Comparison of ENCODE assay signal across 15 mouse cellular contexts in the genomic region with DNA sequence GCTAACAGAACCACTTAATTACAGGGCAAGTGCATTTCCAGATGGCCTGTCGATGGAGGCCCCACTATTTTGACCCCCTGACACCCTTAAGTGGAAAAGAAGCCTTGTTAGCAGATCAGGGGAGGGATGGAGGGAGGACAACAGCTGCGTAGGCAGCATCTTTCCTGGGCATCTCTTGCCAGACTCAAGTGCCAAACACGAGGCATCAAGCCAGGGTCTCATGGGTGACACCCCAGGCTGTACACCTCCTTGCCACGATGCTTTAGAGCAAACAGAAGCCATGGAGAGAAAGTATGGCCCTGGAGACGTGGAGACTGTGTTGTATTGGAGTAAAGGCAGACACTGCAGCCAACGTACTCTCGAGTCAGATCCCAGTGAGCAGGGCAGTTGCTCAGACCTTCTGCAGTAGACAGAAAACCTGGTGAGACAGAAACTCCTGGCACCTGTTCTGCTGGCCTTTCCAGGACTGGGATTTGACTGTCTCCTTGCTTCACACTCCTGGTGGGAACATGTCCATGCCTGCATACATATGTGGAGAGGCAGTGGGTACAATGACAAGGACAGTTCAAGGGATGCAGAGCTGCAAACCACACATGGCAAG.
A peak's percentile ranks its signal among the peaks of the same experiment; 100 is the strongest.
DNase-seq lines count a peak whose midpoint lies in the region.
"Had no signal": no experiment of that assay in that cellular context is flagged by ENCODE, and none has a peak within 500 bp of the region (broad histone marks: within the 10 kb centered on the region; RNA-seq: fewer than 3 reads in every experiment).

No protein-coding gene starts in this region.

- peak; percentile 20 for DNase-seq in embryo, embryonic 10 days (ENCODE audit: low spot score)
- DNase-seq in embryo, embryonic 9.5 days (ENCODE audit: extremely low spot score): no peak
- DNase-seq in retina, embryonic 14.5 days (ENCODE audit: low spot score): peak; percentile 28
- DNase-seq in retina, postnatal 1 day: no peak
- DNase-seq in cerebellum, postnatal 14 days: peak; percentile 67 to 69
- no peak for DNase-seq in layer of hippocampus, adult 8-10 months (ENCODE audit: low spot score in 2 of 2)
- DNase-seq in kidney, postnatal 14 days: no peak
- no peak for DNase-seq in lung, postnatal 10 days
- DNase-seq: adrenal gland, postnatal 10 days; gastrocnemius, postnatal 36 days; heart, postnatal 14 days; kidney, adult 2 months; kidney, postnatal 10 days; lung, embryonic 14.5 days; thymus, postnatal 14 days had no signal

Comparison
In these comparisons a context has a peak if more than half of its experiments do, and no peak if none do; other contexts are left out.
1. DNase-seq: peak in embryo, embryonic 10 days (single experiment), retina, embryonic 14.5 days (single experiment) and cerebellum, postnatal 14 days (2 of 2); none in embryo, embryonic 9.5 days (single experiment), retina, postnatal 1 day (single experiment), layer of hippocampus, adult 8-10 months (0 of 2), kidney, postnatal 14 days (single experiment) and lung, postnatal 10 days (single experiment).